Mouse (Mus musculus): ENCODE data around the gene Zmynd10. TPM values are rescaled to one million over a fixed set of nuclear protein-coding genes. Genes with fewer than 3 reads are reported as not detected.

The Zmynd10 gene
- polyA plus RNA-seq, 1 experiment from 2014 or later = 3.3 TPM

DNA sequence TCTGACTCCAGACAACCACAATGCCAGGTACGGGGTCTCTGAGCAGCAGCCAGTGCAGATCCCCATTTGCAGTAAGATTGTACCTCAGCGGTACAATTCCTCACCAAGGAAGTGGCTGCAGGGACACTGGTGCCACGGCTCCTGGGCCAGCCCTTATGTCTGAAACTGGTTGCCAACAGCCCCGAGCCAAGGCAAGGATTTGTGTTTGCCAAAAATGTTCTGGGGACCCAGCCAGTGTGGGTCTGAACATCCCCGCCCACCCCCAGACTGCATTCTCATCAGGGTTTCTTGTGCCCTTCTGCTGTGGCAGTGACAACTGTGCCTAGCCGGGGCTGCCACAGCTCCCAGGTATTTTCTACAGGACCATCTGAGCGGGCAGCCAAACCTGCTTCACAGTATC is 8.9 kb upstream of the Zmynd10 start:
- WGBS = 96% methylated on average over 7 of the region's 7 CpGs
- Histone ChIP-seq H3K27me3 (ENCODE audit: control insufficient read depth, insufficient read depth, low read length) (no peaks in the 10 kb centered on the region), H3K9me3 (ENCODE audit: control insufficient read depth, low read length) (no peaks in the 10 kb centered on the region), H3K4me3 (replicated peaks; ENCODE audit: low read length) (no peak overlapping the region), H3K36me3 (replicated peaks; ENCODE audit: control insufficient read depth, insufficient read depth) (peaks cover 36% of the 10 kb centered on the region), H3K4me2 (replicated peaks) (no peak overlapping the region), H3K9ac (no peak overlapping the region), H3K4me1 (replicated peaks; ENCODE audit: control insufficient read depth, insufficient read depth, low read length) (peaks cover 42% of the 10 kb centered on the region), H3K27ac (no peak overlapping the region)
- ATAC-seq (ENCODE audit: low FRiP score) (no peak), DNase-seq (ENCODE audit: low spot score) (no peak)

DNA sequence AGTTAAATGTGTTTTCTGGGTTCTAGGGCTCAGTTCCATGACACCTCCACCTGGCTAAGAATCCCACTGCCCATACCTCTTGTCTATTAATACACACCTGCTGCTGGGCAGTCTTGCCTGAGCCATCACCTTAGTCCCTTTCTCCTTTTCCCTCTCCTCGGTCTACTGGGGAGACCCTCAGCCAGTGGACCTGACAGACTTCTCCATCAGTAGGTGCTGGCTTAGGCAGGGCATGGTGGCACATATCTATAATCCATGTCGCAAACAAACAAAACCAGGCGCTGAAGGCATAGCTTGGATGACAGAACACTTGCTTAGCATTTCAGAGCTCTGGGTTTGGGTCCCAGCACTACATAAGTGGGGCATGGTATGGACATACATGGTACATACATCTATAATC is 8.4 kb upstream of the Zmynd10 start:
- no peak overlapping the region for H3K9ac ChIP-seq
- ATAC-seq (ENCODE audit: low FRiP score) (no peak), DNase-seq (ENCODE audit: low spot score) (no peak)
- H3K36me3 ChIP-seq (replicated peaks; ENCODE audit: control insufficient read depth, insufficient read depth) = peaks cover 36% of the 10 kb centered on the region
- peaks cover 42% of the 10 kb centered on the region for H3K4me1 ChIP-seq (replicated peaks; ENCODE audit: control insufficient read depth, insufficient read depth, low read length)
- H3K9me3 ChIP-seq (ENCODE audit: control insufficient read depth, low read length) = no peaks in the 10 kb centered on the region
- H3K4me2 ChIP-seq (replicated peaks) = no peak overlapping the region
- H3K27me3 ChIP-seq (ENCODE audit: control insufficient read depth, insufficient read depth, low read length) = no peaks in the 10 kb centered on the region
- H3K4me3 ChIP-seq (replicated peaks; ENCODE audit: low read length) = no peak overlapping the region
- 97% methylated on average over 3 of the region's 3 CpGs for WGBS
- no peak overlapping the region for H3K27ac ChIP-seq

DNA sequence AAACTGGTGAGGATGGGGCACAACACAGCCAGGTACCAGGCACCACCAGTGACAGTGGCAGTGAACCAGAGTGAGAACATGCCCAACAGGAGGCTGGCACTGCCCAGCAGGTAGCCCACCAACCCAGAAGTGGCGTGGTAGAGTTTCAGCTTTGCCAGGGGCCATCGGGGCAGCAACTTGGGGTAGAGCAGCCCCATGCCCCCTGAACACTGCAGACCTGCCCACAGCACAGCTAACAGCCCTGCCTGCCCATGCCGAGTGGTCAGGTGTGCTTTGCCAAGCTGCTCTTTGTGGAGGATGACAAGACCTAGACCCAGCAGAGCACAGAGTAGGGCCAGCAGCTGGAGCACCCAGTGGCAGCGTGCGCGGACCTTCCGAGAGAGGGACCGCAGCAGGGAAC is 7.2 kb upstream of the Zmynd10 start:
- Histone ChIP-seq H3K4me2 (replicated peaks) (no peak overlapping the region), H3K36me3 (replicated peaks; ENCODE audit: control insufficient read depth, insufficient read depth) (peaks cover 47% of the 10 kb centered on the region), H3K4me1 (replicated peaks; ENCODE audit: control insufficient read depth, insufficient read depth, low read length) (peaks cover 42% of the 10 kb centered on the region), H3K9me3 (ENCODE audit: control insufficient read depth, low read length) (no peaks in the 10 kb centered on the region), H3K27me3 (ENCODE audit: control insufficient read depth, insufficient read depth, low read length) (no peaks in the 10 kb centered on the region), H3K27ac (no peak overlapping the region), H3K4me3 (replicated peaks; ENCODE audit: low read length) (no peak overlapping the region), H3K9ac (no peak overlapping the region)
- WGBS = 92% methylated on average over 8 of the region's 8 CpGs
- no peak for ATAC-seq (ENCODE audit: low FRiP score)
- DNase-seq (ENCODE audit: low spot score) = no peak

DNA sequence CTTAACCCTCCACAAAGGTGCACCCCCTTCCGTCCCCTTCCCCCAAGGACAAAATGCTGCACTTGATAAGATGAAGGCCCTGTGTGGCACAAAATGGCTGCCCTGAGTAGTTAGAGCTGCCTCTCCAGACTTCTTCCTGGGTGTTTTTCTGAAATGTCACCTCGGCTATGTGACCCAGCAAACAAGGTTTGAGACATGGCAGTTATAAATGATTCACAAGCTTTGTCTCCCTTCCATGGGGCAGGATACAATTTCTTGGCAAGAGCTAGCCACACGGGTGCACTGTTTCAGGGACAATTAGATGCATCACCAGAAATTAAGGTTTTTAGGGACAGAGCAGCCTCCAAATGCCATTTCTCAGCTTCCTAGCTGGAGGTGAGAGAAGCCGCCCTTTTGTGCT is 6.7 kb upstream of the Zmynd10 start:
- Histone ChIP-seq H3K9me3 (ENCODE audit: control insufficient read depth, low read length) (no peaks in the 10 kb centered on the region), H3K4me1 (replicated peaks; ENCODE audit: control insufficient read depth, insufficient read depth, low read length) (peaks cover 37% of the 10 kb centered on the region), H3K27me3 (ENCODE audit: control insufficient read depth, insufficient read depth, low read length) (no peaks in the 10 kb centered on the region), H3K4me2 (replicated peaks) (peak overlapping the region; percentile 84), H3K9ac (peak overlapping the region; percentile 62; the same call in 1 of the 2 replicates), H3K4me3 (replicated peaks; ENCODE audit: low read length) (peak overlapping the region; percentile 49), H3K36me3 (replicated peaks; ENCODE audit: control insufficient read depth, insufficient read depth) (peaks cover 51% of the 10 kb centered on the region), H3K27ac (no peak overlapping the region)
- 61% methylated on average over 4 of the region's 4 CpGs for WGBS
- ATAC-seq (ENCODE audit: low FRiP score) (no peak), DNase-seq (ENCODE audit: low spot score) (no peak)

DNA sequence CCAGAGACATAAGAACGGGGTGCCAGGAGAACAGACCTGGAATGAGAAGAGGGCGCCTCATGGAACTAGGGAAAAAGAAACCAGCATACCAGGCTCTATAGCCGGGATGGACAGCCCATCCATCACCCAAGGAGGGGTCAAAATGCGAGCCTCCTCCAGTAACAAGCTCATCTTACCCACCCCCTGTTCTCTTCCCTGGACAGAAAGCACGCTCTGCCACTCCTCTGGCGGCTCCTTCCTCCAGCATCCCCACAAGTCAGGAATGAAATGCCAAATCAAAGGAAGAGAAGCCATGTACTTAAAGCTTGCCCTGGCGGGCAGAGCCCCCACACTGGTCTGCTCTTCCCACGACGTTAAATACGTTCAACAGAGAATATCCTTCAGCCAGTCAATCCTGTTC is 6.1 kb upstream of the Zmynd10 start:
- Histone ChIP-seq H3K4me3 (replicated peaks; ENCODE audit: low read length) (peak overlapping the region; percentile 49), H3K9me3 (ENCODE audit: control insufficient read depth, low read length) (no peaks in the 10 kb centered on the region), H3K27ac (peak overlapping the region; percentile 4; the same call in 1 of the 2 replicates), H3K9ac (peak overlapping the region; percentile 62), H3K4me2 (replicated peaks) (peak overlapping the region; percentile 84), H3K4me1 (replicated peaks; ENCODE audit: control insufficient read depth, insufficient read depth, low read length) (peaks cover 32% of the 10 kb centered on the region), H3K27me3 (ENCODE audit: control insufficient read depth, insufficient read depth, low read length) (no peaks in the 10 kb centered on the region), H3K36me3 (replicated peaks; ENCODE audit: control insufficient read depth, insufficient read depth) (peaks cover 51% of the 10 kb centered on the region)
- DNase-seq (ENCODE audit: low spot score) (no peak), ATAC-seq (ENCODE audit: low FRiP score) (no peak)
- 30% methylated on average over 10 of the region's 10 CpGs for WGBS

DNA sequence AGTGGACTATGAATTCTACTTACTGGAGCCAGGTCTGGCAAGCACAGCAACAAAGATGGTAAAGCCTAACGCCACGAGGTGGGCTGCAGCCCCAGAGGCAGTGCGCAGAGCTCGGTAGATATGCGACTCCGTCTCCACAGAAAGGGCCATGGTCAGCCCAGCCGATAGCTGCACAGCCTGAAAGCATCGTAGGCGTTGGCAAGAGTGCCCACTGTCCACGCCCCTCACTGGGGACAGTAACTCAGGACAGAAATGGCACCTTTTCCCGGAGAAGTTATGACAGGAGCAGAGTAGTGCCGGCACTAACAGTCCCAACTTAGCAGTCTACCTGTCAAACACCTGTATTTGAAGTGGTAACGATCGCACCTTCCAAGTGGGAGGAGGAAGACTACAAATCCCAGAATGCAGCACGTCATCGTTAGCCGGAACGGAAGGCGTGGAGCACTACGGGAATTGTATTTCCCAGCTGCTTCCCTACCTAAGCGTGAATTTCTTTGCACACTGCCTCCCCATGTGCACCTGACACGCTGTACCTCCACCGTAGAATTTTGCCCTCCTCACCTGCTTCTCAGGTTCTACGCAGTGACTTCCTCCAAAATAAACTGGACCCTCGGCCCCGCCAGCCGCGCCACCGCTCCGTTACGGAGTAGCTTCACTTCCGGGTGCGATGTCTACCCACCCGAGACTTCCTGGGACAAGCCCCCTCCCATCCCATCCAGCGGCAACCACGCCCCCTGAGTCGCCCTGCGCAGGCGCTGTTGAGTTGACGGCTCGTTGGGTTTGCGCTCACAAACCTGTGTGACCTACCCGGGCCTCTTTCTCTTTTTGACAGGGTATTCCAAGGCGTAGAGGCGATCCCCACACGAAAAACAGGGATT is 5.4 kb upstream of the Zmynd10 start, which contains the start of the genes Cyb561d2 and Nprl2:
Gene Cyb561d2 (minus strand): TSS at position 720 of the 878 bp plus-strand sequence.
Gene Nprl2 (plus strand): TSS at position 753 of the 878 bp plus-strand sequence.
- H3K4me2 ChIP-seq (replicated peaks) = peak within 1 kb of the TSS; percentile 84
- H3K9ac ChIP-seq = peak within 1 kb of the TSS; percentile 62
- peak; percentile 89 for ATAC-seq (ENCODE audit: low FRiP score)
- 1% methylated on average over 46 of the region's 46 CpGs for WGBS
- peak; percentile 94 for DNase-seq (ENCODE audit: low spot score)
- H3K27ac ChIP-seq = peak within 1 kb of the TSS; percentile 22; the same call in 1 of the 2 replicates
- H3K4me3 ChIP-seq (replicated peaks; ENCODE audit: low read length) = peak within 1 kb of the TSS; percentile 49
- H3K4me1 ChIP-seq (replicated peaks; ENCODE audit: control insufficient read depth, insufficient read depth, low read length) = peaks cover 28% of the 10 kb centered on the region
- no peaks in the 10 kb centered on the region for H3K27me3 ChIP-seq (ENCODE audit: control insufficient read depth, insufficient read depth, low read length)
- no peaks in the 10 kb centered on the region for H3K9me3 ChIP-seq (ENCODE audit: control insufficient read depth, low read length)
- peaks cover 51% of the 10 kb centered on the region for H3K36me3 ChIP-seq (replicated peaks; ENCODE audit: control insufficient read depth, insufficient read depth)

DNA sequence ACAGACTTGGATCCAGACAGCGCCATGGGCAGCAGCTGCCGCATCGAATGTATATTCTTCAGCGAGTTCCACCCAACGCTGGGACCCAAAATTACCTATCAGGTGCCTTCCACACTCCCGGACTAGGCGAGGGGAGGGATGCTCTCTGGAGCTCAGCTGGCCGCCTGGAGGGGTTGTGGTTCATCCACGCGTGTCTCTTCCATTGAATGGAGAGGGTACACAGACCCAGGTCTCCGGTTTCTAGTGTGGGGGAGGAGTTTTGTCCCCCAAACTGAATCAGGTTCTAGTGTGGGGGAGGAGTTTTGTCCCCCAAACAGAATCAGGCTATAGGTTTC is 4.8 kb upstream of the Zmynd10 start:
- WGBS = 1% methylated on average over 11 of the region's 11 CpGs
- peaks cover 29% of the 10 kb centered on the region for H3K4me1 ChIP-seq (replicated peaks; ENCODE audit: control insufficient read depth, insufficient read depth, low read length)
- peak overlapping the region; percentile 22; the same call in 1 of the 2 replicates for H3K27ac ChIP-seq
- H3K9ac ChIP-seq = peak overlapping the region; percentile 62
- H3K9me3 ChIP-seq (ENCODE audit: control insufficient read depth, low read length) = no peaks in the 10 kb centered on the region
- peak overlapping the region; percentile 84 for H3K4me2 ChIP-seq (replicated peaks)
- peak overlapping the region; percentile 49 for H3K4me3 ChIP-seq (replicated peaks; ENCODE audit: low read length)
- DNase-seq (ENCODE audit: low spot score) (no peak), ATAC-seq (ENCODE audit: low FRiP score) (peak; percentile 24)
- no peaks in the 10 kb centered on the region for H3K27me3 ChIP-seq (ENCODE audit: control insufficient read depth, insufficient read depth, low read length)
- H3K36me3 ChIP-seq (replicated peaks; ENCODE audit: control insufficient read depth, insufficient read depth) = peaks cover 48% of the 10 kb centered on the region

DNA sequence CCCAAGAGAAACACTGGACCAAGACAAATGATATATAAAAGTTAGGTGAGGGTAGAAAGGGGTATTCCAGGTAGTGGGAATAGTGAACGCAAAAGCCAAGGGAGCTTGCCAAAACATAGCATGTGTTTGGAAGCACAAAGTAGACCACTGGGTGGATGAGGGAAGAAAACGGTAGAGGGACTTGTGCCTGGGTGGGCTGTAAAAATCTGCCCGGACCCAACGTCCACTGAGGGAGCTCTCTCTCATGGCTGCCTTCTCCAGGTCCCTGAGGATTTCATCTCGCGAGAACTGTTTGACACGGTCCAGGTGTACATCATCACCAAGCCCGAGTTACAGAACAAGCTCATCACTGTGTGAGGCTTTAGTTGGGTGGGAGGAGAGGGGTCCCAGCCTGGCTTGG is 4.4 kb upstream of the Zmynd10 start:
- ATAC-seq (ENCODE audit: low FRiP score) (no peak), DNase-seq (ENCODE audit: low spot score) (no peak)
- Histone ChIP-seq H3K9me3 (ENCODE audit: control insufficient read depth, low read length) (no peaks in the 10 kb centered on the region), H3K4me2 (replicated peaks) (peak overlapping the region; percentile 84), H3K27ac (no peak overlapping the region), H3K27me3 (ENCODE audit: control insufficient read depth, insufficient read depth, low read length) (no peaks in the 10 kb centered on the region), H3K36me3 (replicated peaks; ENCODE audit: control insufficient read depth, insufficient read depth) (peaks cover 44% of the 10 kb centered on the region), H3K9ac (peak overlapping the region; percentile 62), H3K4me3 (replicated peaks; ENCODE audit: low read length) (peak overlapping the region; percentile 49), H3K4me1 (replicated peaks; ENCODE audit: control insufficient read depth, insufficient read depth, low read length) (peaks cover 32% of the 10 kb centered on the region)
- WGBS = 50% methylated on average over 8 of the region's 8 CpGs

DNA sequence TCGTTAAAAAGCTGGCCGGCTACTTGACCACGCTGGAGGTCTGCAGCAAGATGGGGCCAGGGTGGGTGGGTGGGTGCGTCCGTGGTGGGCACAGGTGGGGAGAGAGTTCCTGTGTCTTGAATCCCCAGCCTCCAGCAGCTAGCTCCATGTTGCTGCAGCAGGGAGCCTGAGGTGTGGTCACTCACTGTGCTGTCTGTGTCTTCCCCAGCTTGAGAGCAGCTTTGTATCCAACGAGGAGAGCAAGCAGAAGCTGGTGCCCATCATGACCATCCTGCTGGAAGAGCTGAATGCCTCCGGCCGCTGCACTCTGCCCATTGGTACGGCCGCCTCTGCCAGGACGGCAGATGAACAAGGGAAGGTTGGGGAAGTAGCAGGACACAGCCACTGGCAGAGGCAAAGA is 3.8 kb upstream of the Zmynd10 start:
- 91% methylated on average over 11 of the region's 11 CpGs for WGBS
- Histone ChIP-seq H3K36me3 (replicated peaks; ENCODE audit: control insufficient read depth, insufficient read depth) (peaks cover 38% of the 10 kb centered on the region), H3K4me2 (replicated peaks) (no peak overlapping the region), H3K4me1 (replicated peaks; ENCODE audit: control insufficient read depth, insufficient read depth, low read length) (peaks cover 32% of the 10 kb centered on the region), H3K9me3 (ENCODE audit: control insufficient read depth, low read length) (no peaks in the 10 kb centered on the region), H3K27ac (no peak overlapping the region), H3K4me3 (replicated peaks; ENCODE audit: low read length) (no peak overlapping the region), H3K27me3 (ENCODE audit: control insufficient read depth, insufficient read depth, low read length) (no peaks in the 10 kb centered on the region), H3K9ac (no peak overlapping the region)
- no peak for ATAC-seq (ENCODE audit: low FRiP score)
- DNase-seq (ENCODE audit: low spot score) = no peak

Data from hindbrain, embryonic 14.5 days (tissue).